Mouse (Mus musculus) ES-Bruce4 (cell line): ENCODE measurements around the gene Gm49601. TPM values are rescaled to one million over a fixed set of nuclear protein-coding genes. Genes with fewer than 3 reads are reported as not detected.

Source experiments
- H3K27ac ChIP-seq: 2 replicates; pipeline ENCODE4 v1.5.1; 2012; ENCODE audit warnings: low read length, inconsistent platforms; ENCODE audit not compliant: insufficient read depth
- H3K27me3 ChIP-seq: 2 replicates; pipeline ENCODE4 v1.6.1; 2012; ENCODE audit warnings: mild to moderate bottlenecking, low read length, inconsistent platforms; ENCODE audit not compliant: control insufficient read depth, poor library complexity, insufficient read depth, severe bottlenecking
- H3K36me3 ChIP-seq: 2 replicates; pipeline ENCODE4 v1.6.1; 2012; ENCODE audit warnings: inconsistent platforms, mild to moderate bottlenecking, low read length, moderate library complexity; ENCODE audit not compliant: control insufficient read depth, poor library complexity, insufficient read depth, severe bottlenecking
- H3K4me1 ChIP-seq: one replicate; pipeline ENCODE4 v1.8.1; 2011; ENCODE audit warnings: low read length; ENCODE audit not compliant: control insufficient read depth, insufficient read depth
- H3K4me3 ChIP-seq: 2 replicates; pipeline ENCODE4 v1.5.1; 2011; ENCODE audit warnings: low read depth, mild to moderate bottlenecking, low read length
- H3K9ac ChIP-seq: 2 replicates; pipeline ENCODE4 v1.6.1; 2012; ENCODE audit warnings: low read depth, mild to moderate bottlenecking, inconsistent platforms; ENCODE audit not compliant: poor library complexity, severe bottlenecking
- H3K9me3 ChIP-seq: replicated peaks from 2 replicates; pipeline ENCODE4 v1.6.1; 2012; ENCODE audit warnings: mild to moderate bottlenecking, low read length, inconsistent platforms; ENCODE audit not compliant: control insufficient read depth, poor library complexity, insufficient read depth, severe bottlenecking
- CTCF ChIP-seq: IDR thresholded peaks from one replicate; pipeline ENCODE4 v1.8.1; 2011; ENCODE audit warnings: low read depth, low read length
- EP300 ChIP-seq: IDR thresholded peaks from 2 replicates; pipeline ENCODE4 v1.6.1; 2011; ENCODE audit warnings: low read depth, low read length; ENCODE audit not compliant: insufficient read depth
- POLR2A ChIP-seq: IDR thresholded peaks from one replicate; pipeline ENCODE4 v1.8.1; 2011; ENCODE audit warnings: low read length; ENCODE audit not compliant: insufficient read depth
- polyA plus RNA-seq: library from polyadenylated mRNA; stranded (reverse); fragments of >200 nt; gene quantifications from 2 replicates; pipeline ENCODE4 v1.2.4, GENCODE M21; 2011; ENCODE audit warnings: low read depth; ENCODE audit not compliant: missing spikeins, insufficient read depth, insufficient read length

Gene Gm49601
- polyA plus RNA-seq, 1 experiment = not detected

GRCm38 (mm10) chr16:18618297-18618696 lies 7.9 kb downstream of the Gm49601 start:
- no peak overlapping the region for H3K27ac ChIP-seq
- H3K9ac ChIP-seq = no peak overlapping the region
- no peaks in the 10 kb centered on the region for H3K36me3 ChIP-seq
- no peak for TF ChIP-seq CTCF
- TF ChIP-seq POLR2A = no peak
- TF ChIP-seq EP300 = no peak
- peaks cover 5% of the 10 kb centered on the region; the same call in 1 of the 2 replicates for H3K27me3 ChIP-seq
- H3K4me1 ChIP-seq = no peaks in the 10 kb centered on the region
- no peaks in the 10 kb centered on the region for H3K9me3 ChIP-seq
- no peak overlapping the region for H3K4me3 ChIP-seq

GRCm38 (mm10) chr16:18617370-18618065 lies 8.7 kb downstream of the Gm49601 start:
- Histone ChIP-seq H3K9ac (no peak overlapping the region), H3K27ac (no peak overlapping the region), H3K36me3 (no peaks in the 10 kb centered on the region), H3K4me1 (no peaks in the 10 kb centered on the region), H3K27me3 (peaks cover 5% of the 10 kb centered on the region; the same call in 1 of the 2 replicates), H3K9me3 (no peaks in the 10 kb centered on the region), H3K4me3 (peak overlapping the region; percentile 60)
- TF ChIP-seq POLR2A = no peak
- peak; percentile 96 for TF ChIP-seq CTCF
- TF ChIP-seq EP300 = 0 out of 2 replicates have a peak, but pooled peaks have one; percentile 32

GRCm38 (mm10) chr16:18613301-18613700 lies 12.9 kb downstream of the Gm49601 start:
- H3K9me3 ChIP-seq = no peaks in the 10 kb centered on the region
- H3K4me3 ChIP-seq = no peak overlapping the region
- no peak overlapping the region for H3K9ac ChIP-seq
- H3K27me3 ChIP-seq = no peaks in the 10 kb centered on the region
- TF ChIP-seq POLR2A = no peak
- TF ChIP-seq EP300 = no peak
- TF ChIP-seq CTCF = no peak
- H3K4me1 ChIP-seq = no peaks in the 10 kb centered on the region
- H3K27ac ChIP-seq = no peak overlapping the region
- H3K36me3 ChIP-seq = no peaks in the 10 kb centered on the region

DNA sequence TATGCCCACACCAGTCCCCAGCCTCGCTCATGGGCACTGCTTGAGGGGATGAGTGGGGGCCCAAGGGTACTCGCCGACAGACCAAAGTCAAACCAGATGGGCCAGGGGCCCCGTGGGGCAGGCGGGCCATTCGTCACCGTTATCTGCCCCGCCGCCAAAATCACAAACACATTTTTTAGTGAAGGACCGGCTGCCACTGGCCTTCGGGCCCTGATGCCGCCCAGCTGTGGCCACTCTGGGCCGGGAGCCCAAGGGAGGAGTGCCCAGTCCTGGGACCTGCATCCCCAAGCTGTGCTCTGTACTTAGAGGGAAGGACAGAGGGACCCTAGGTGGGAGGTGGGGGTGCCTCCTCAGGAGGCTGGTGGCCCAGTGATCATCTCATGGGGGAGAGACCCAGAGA lies 14.5 kb downstream of the Gm49601 start:
- H3K27me3 ChIP-seq = no peaks in the 10 kb centered on the region
- no peaks in the 10 kb centered on the region for H3K36me3 ChIP-seq
- H3K4me1 ChIP-seq = no peaks in the 10 kb centered on the region
- H3K4me3 ChIP-seq = no peak overlapping the region
- H3K27ac ChIP-seq = no peak overlapping the region
- no peak for TF ChIP-seq EP300
- H3K9ac ChIP-seq = no peak overlapping the region
- no peaks in the 10 kb centered on the region for H3K9me3 ChIP-seq

DNA sequence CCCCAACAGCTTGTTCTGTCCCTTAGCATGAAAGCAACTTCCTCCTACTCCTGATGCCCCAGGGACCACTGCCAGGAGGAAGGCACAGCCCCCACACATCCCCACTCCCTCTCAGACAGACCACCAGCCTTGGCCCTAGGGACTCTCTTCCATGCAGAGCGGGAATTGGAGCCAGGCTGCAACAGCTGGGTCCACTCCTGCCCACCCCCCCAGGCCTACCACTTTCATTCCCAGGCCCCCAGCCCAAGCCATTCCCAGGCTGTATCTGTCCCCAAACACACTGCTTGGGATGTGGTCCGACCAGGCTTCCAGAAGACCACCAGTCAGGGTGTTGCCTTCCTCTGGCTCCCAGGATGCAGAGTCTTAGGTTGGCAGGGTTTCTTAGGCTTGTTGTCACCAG lies 17.1 kb downstream of the Gm49601 start:
- H3K27me3 ChIP-seq = no peaks in the 10 kb centered on the region
- H3K27ac ChIP-seq = no peak overlapping the region
- H3K9me3 ChIP-seq = no peaks in the 10 kb centered on the region
- TF ChIP-seq CTCF (no peak), POLR2A (no peak), EP300 (no peak)
- no peaks in the 10 kb centered on the region for H3K36me3 ChIP-seq
- no peak overlapping the region for H3K9ac ChIP-seq
- no peaks in the 10 kb centered on the region for H3K4me1 ChIP-seq
- no peak overlapping the region for H3K4me3 ChIP-seq

- no peak overlapping the region for H3K9ac ChIP-seq
- H3K4me3 ChIP-seq = no peak overlapping the region
- H3K27me3 ChIP-seq = no peaks in the 10 kb centered on the region
These were observed 18.0 kb downstream of the Gm49601 start for GRCm38 (mm10) chr16:18608226-18608625.

More at GRCm38 (mm10) chr16:18608226-18608625, 18.0 kb downstream of the Gm49601 start:
- H3K27ac ChIP-seq = no peak overlapping the region
- no peak for TF ChIP-seq CTCF
- no peaks in the 10 kb centered on the region for H3K9me3 ChIP-seq
- H3K4me1 ChIP-seq = no peaks in the 10 kb centered on the region
- H3K36me3 ChIP-seq = no peaks in the 10 kb centered on the region
